8 mouse cellular contexts compared by ENCODE assay signal in the genomic region with DNA sequence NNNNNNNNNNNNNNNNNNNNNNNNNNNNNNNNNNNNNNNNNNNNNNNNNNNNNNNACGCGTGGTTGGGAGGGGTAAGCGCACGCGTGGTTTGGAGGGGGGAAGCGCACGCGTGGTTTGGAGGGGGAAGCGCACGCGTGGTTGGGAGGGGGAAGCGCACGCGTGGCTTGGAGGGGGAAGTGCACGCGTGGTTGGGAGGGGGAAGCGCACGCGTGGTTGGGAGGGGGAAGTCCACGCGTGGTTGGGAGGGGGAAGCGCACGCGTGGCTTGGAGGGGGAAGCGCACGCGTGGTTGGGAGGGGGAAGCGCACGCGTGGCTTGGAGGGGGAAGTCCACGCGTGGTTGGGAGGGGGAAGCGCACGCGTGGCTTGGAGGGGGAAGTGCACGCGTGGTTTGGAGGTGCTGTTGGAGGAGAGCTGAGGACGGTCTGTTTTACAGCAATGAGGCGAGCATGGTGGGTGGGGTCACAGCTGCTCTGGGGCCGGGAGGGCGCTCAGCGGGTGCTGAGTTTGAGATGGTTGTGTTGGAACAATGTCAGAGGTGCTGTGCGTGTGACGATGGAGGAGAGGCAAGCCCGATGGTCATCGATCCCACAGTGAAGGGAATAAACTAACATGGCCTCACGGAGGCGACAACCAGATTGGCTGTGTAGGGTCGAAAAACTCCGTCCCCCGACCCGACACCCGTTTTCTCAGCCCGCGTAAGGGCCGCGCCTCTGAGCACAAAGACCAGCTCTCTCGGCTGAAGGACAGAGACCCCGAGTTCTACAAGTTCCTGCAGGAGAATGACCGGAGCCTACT. TPM values are rescaled to one million over a fixed set of nuclear protein-coding genes. Genes with fewer than 3 reads are reported as not detected.
DNase-seq lines count a peak whose midpoint lies in the region; ATAC-seq and TF ChIP-seq lines count a peak whose summit lies in the region.

No protein-coding gene starts in this region.

- WGBS in heart, embryonic 14.5 days = 30% methylated on average over 55 of the region's 60 CpGs
- 26% methylated on average over 55 of the region's 60 CpGs for WGBS in forebrain, postnatal 0 days
- 27% methylated on average over 47 of the region's 60 CpGs for WGBS in liver, postnatal 0 days (ENCODE audit: insufficient replicate concordance)

- peaks cover 60% of the 10 kb centered on the region for H3K36me3 ChIP-seq in heart, embryonic 14.5 days (ENCODE audit: control insufficient read depth, insufficient read depth, low read length)
- H3K36me3 ChIP-seq in MEL (ENCODE audit: control insufficient read depth in 1 of 2, insufficient read depth in 2 of 2, low read length in 2 of 2) = peaks cover 8 to 22% of the 10 kb centered on the region in 2 experiments
- H3K36me3 ChIP-seq in forebrain, postnatal 0 days (ENCODE audit: insufficient read depth) = peaks cover 55% of the 10 kb centered on the region
- peaks cover 42% of the 10 kb centered on the region for H3K36me3 ChIP-seq in liver, postnatal 0 days (replicated peaks; ENCODE audit: insufficient read depth, low read length)

- H3K27me3 ChIP-seq in heart, embryonic 14.5 days (ENCODE audit: control insufficient read depth, insufficient read depth, low read length) = no peaks in the 10 kb centered on the region
- H3K27me3 ChIP-seq in MEL (ENCODE audit: control insufficient read depth in 1 of 2, insufficient read depth in 2 of 2, low read length in 2 of 2) = no peaks in the 10 kb centered on the region
- no peaks in the 10 kb centered on the region for H3K27me3 ChIP-seq in forebrain, postnatal 0 days (ENCODE audit: insufficient read depth, low read length)
- no peaks in the 10 kb centered on the region for H3K27me3 ChIP-seq in liver, postnatal 0 days (ENCODE audit: insufficient read depth, low read length)

- peak overlapping the region; percentile 80 for H3K9ac ChIP-seq in heart, embryonic 14.5 days (ENCODE audit: low read length)
- peak overlapping the region; percentile 96 for H3K9ac ChIP-seq in MEL (ENCODE audit: control insufficient read depth, low read depth, low read length, poor library complexity, severe bottlenecking)
- H3K9ac ChIP-seq in forebrain, postnatal 0 days = no peak overlapping the region
- peak overlapping the region; percentile 18; the same call in 1 of the 2 replicates for H3K9ac ChIP-seq in liver, postnatal 0 days (replicated peaks)

- no peak for ATAC-seq in heart, embryonic 14.5 days (ENCODE audit: insufficient number of reproducible peaks, insufficient read depth, low FRiP score, low read depth)
- ATAC-seq in forebrain, postnatal 0 days = no peak
- no peak for ATAC-seq in liver, postnatal 0 days
- no peak for ATAC-seq in granulocyte monocyte progenitor cell, adult 5-6 weeks (replicated peaks; ENCODE audit: poor library complexity, severe bottlenecking)

- H3K79me2 ChIP-seq in MEL (ENCODE audit: control insufficient read depth, insufficient read depth, low read length, poor library complexity) = peaks cover 51% of the 10 kb centered on the region

- no peak; a peak in 1 of 4 replicates for TF ChIP-seq POLR2A in MEL (IDR thresholded peaks at IDR 0.05; ENCODE audit: control insufficient read depth in 1 of 2, insufficient read depth in 1 of 2, low read depth in 1 of 2, low read length in 2 of 2, poor library complexity in 1 of 2)

- no peak overlapping the region for H3K27ac ChIP-seq in heart, embryonic 14.5 days (replicated peaks in 1 of 2; ENCODE audit: control insufficient read depth in 1 of 2, insufficient read depth in 1 of 2, low read depth in 2 of 2, low read length in 2 of 2)
- peak overlapping the region; percentile 54 for H3K27ac ChIP-seq in MEL (ENCODE audit: control insufficient read depth, low read depth, low read length)
- no peak overlapping the region for H3K27ac ChIP-seq in forebrain, postnatal 0 days (ENCODE audit: low read depth, low read length)
- H3K27ac ChIP-seq in liver, postnatal 0 days (ENCODE audit: low read depth) = no peak overlapping the region; the same call in 1 of the 2 replicates

- H3K4me2 ChIP-seq in heart, embryonic 14.5 days (ENCODE audit: low read length) = peak overlapping the region; percentile 90
- H3K4me2 ChIP-seq in forebrain, postnatal 0 days (ENCODE audit: low read depth) = peak overlapping the region; percentile 87
- H3K4me2 ChIP-seq in liver, postnatal 0 days (ENCODE audit: low read depth, low read length) = peak overlapping the region; percentile 99

- no peaks in the 10 kb centered on the region for H3K9me3 ChIP-seq in heart, embryonic 14.5 days (ENCODE audit: control insufficient read depth, low read length)
- no peaks in the 10 kb centered on the region for H3K9me3 ChIP-seq in MEL (replicated peaks; ENCODE audit: insufficient read depth, low read length)
- no peaks in the 10 kb centered on the region for H3K9me3 ChIP-seq in forebrain, postnatal 0 days (ENCODE audit: low read length)
- H3K9me3 ChIP-seq in liver, postnatal 0 days (ENCODE audit: low read length) = no peaks in the 10 kb centered on the region

- TF ChIP-seq CTCF in MEL (IDR thresholded peaks at IDR 0.05 in 2 of 3, conservative IDR thresholded peaks at IDR 0.05 in 1 of 3; ENCODE audit: control insufficient read depth in 1 of 3, insufficient read depth in 1 of 3, low read depth in 2 of 3, low read length in 3 of 3, poor library complexity in 1 of 3, severe bottlenecking in 1 of 3) = no peak
- TF ChIP-seq CTCF in forebrain, postnatal 0 days (IDR thresholded peaks at IDR 0.05; ENCODE audit: low read depth) = no peak
- TF ChIP-seq CTCF in liver, postnatal 0 days (IDR thresholded peaks at IDR 0.05; ENCODE audit: low read depth) = no peak

- TF ChIP-seq RAD21 in MEL (IDR thresholded peaks at IDR 0.05; ENCODE audit: low read depth, low read length) = no peak

- no peak for DNase-seq in heart, adult 11 months
- peak; percentile 62 for DNase-seq in MEL (ENCODE audit: low read depth, low spot score)
- no peak for DNase-seq in forebrain, postnatal 0 days
- peak; percentile 60 for DNase-seq in liver, postnatal 0 days
- DNase-seq in testis, postnatal 14 days (ENCODE audit: low spot score) = no peak
- DNase-seq in lung, adult 18-20 months = no peak

- peak overlapping the region; percentile 82 to 99 for H3K4me3 ChIP-seq in heart, embryonic 14.5 days (ENCODE audit: control insufficient read depth in 1 of 2, insufficient read depth in 1 of 2, low read depth in 1 of 2, low read length in 2 of 2)
- H3K4me3 ChIP-seq in MEL (ENCODE audit: control insufficient read depth in 1 of 2, insufficient read depth in 1 of 2, low read depth in 2 of 2, low read length in 2 of 2) = peak overlapping the region; percentile 91 to 96
- peak overlapping the region; percentile 89 for H3K4me3 ChIP-seq in forebrain, postnatal 0 days (ENCODE audit: low read depth, low read length)
- peak overlapping the region; percentile 92 for H3K4me3 ChIP-seq in liver, postnatal 0 days (ENCODE audit: low read depth, low read length)

- H3K4me1 ChIP-seq in heart, embryonic 14.5 days (ENCODE audit: control insufficient read depth in 2 of 2, insufficient read depth in 2 of 2, low read length in 2 of 2) = peaks cover 5 to 9% of the 10 kb centered on the region in 2 experiments; a peak in 3 of 4 replicates
- peaks cover 2 to 6% of the 10 kb centered on the region in 2 experiments; a peak in 2 of 4 replicates for H3K4me1 ChIP-seq in MEL (ENCODE audit: control insufficient read depth in 1 of 2, insufficient read depth in 2 of 2, low read length in 2 of 2)
- peaks cover 8% of the 10 kb centered on the region; the same call in 1 of the 2 replicates for H3K4me1 ChIP-seq in forebrain, postnatal 0 days (ENCODE audit: insufficient read depth)
- peaks cover 12% of the 10 kb centered on the region for H3K4me1 ChIP-seq in liver, postnatal 0 days (ENCODE audit: insufficient read depth)

- TF ChIP-seq EP300 in MEL (IDR thresholded peaks at IDR 0.05; ENCODE audit: low read depth in 1 of 2, low read length in 2 of 2) = no peak
- TF ChIP-seq EP300 in liver, postnatal 0 days (IDR thresholded peaks at IDR 0.05; ENCODE audit: low read depth) = no peak

RNA-seq across cellular contexts. Expression of a gene that starts 1.0 kb away (rescaled TPM):
- polyA plus RNA-seq in heart, embryonic 14.5 days (2014; fragmentation: Nextera tagmentation; extraction: Ambion mirVana) = 37.0 and 38.2 TPM in 2 replicates
- 164 and 172 TPM in 2 replicates for total RNA-seq in MEL (2012; rRNA removed)
- 100 to 1,000 TPM; 122 to 234 TPM for polyA plus RNA-seq in MEL (2012; ENCODE audit: insufficient read depth in 1 of 2, insufficient read length in 2 of 2, low read depth in 1 of 2, low replicate concordance in 2 of 2, missing spikeins in 1 of 2)
- 80.7 and 83.9 TPM in 2 replicates for total RNA-seq in forebrain, postnatal 0 days (2014; rRNA removed)
- polyA plus RNA-seq in forebrain, postnatal 0 days (2015; fragmentation: Nextera tagmentation; extraction: Ambion mirVana) = 50.9 and 52.9 TPM in 2 replicates
- 20.5 and 22.3 TPM in 2 replicates for polyA plus RNA-seq in liver, postnatal 0 days (2015; fragmentation: Nextera tagmentation; extraction: Ambion mirVana)
- 97.3 and 108 TPM in 2 replicates for total RNA-seq in granulocyte monocyte progenitor cell, adult 5-6 weeks (2014; fragmentation: Nextera tagmentation)
- total RNA-seq in granulocyte monocyte progenitor cell, adult 5-6 weeks (2017) = 116 and 135 TPM in 2 replicates

RNA-seq across cellular contexts. Expression of a gene that starts 2.2 kb away (rescaled TPM):
- 13.5 and 15.3 TPM in 2 replicates for polyA plus RNA-seq in heart, embryonic 14.5 days (2014; fragmentation: Nextera tagmentation; extraction: Ambion mirVana)
- 9.4 and 11.8 TPM in 2 replicates for total RNA-seq in MEL (2012; rRNA removed)
- polyA plus RNA-seq in MEL (2012; ENCODE audit: insufficient read depth in 1 of 2, insufficient read length in 2 of 2, low read depth in 1 of 2, low replicate concordance in 2 of 2, missing spikeins in 1 of 2) = 10 to 100 TPM in 1 of 2 experiments, not detected in 1; 20.0 TPM
- total RNA-seq in forebrain, postnatal 0 days (2014; rRNA removed) = 37.2 and 43.7 TPM in 2 replicates
- 11.8 and 14.3 TPM in 2 replicates for polyA plus RNA-seq in forebrain, postnatal 0 days (2015; fragmentation: Nextera tagmentation; extraction: Ambion mirVana)
- 2.0 and 2.3 TPM in 2 replicates for polyA plus RNA-seq in liver, postnatal 0 days (2015; fragmentation: Nextera tagmentation; extraction: Ambion mirVana)
- total RNA-seq in granulocyte monocyte progenitor cell, adult 5-6 weeks (2014; fragmentation: Nextera tagmentation) = 24.3 and 36.5 TPM in 2 replicates
- 12.2 and 13.4 TPM in 2 replicates for total RNA-seq in granulocyte monocyte progenitor cell, adult 5-6 weeks (2017)

RNA-seq across cellular contexts. Expression of a gene that starts 18.6 kb away (rescaled TPM):
- 0.40 and 0.41 TPM in 2 replicates for polyA plus RNA-seq in heart, embryonic 14.5 days (2014; fragmentation: Nextera tagmentation; extraction: Ambion mirVana)
- 1.7 and 2.0 TPM in 2 replicates for total RNA-seq in MEL (2012; rRNA removed)
- 1 to 10 TPM in 1 of 2 experiments, not detected in 1; 4.1 TPM for polyA plus RNA-seq in MEL (2012; ENCODE audit: insufficient read depth in 1 of 2, insufficient read length in 2 of 2, low read depth in 1 of 2, low replicate concordance in 2 of 2, missing spikeins in 1 of 2)
- 3.5 and 7.7 TPM in 2 replicates for total RNA-seq in forebrain, postnatal 0 days (2014; rRNA removed)
- polyA plus RNA-seq in forebrain, postnatal 0 days (2015; fragmentation: Nextera tagmentation; extraction: Ambion mirVana) = 1.2 and 1.9 TPM in 2 replicates
- 9.7 and 10.3 TPM in 2 replicates for polyA plus RNA-seq in liver, postnatal 0 days (2015; fragmentation: Nextera tagmentation; extraction: Ambion mirVana)
- total RNA-seq in granulocyte monocyte progenitor cell, adult 5-6 weeks (2014; fragmentation: Nextera tagmentation) = not detected in 2 replicates
- 0.15 and 0.60 TPM in 2 replicates for total RNA-seq in granulocyte monocyte progenitor cell, adult 5-6 weeks (2017)

RNA-seq across cellular contexts. Expression of a gene that starts 21.2 kb away (rescaled TPM):
- 6.1 and 6.5 TPM in 2 replicates for polyA plus RNA-seq in heart, embryonic 14.5 days (2014; fragmentation: Nextera tagmentation; extraction: Ambion mirVana)
- total RNA-seq in MEL (2012; rRNA removed) = 0.10 and 0.19 TPM in 2 replicates
- polyA plus RNA-seq in MEL (2012; ENCODE audit: insufficient read depth in 1 of 2, insufficient read length in 2 of 2, low read depth in 1 of 2, low replicate concordance in 2 of 2, missing spikeins in 1 of 2) = 1 to 10 TPM in 1 of 2 experiments, not detected in 1; 1.8 TPM
- 1.1 and 1.3 TPM in 2 replicates for total RNA-seq in forebrain, postnatal 0 days (2014; rRNA removed)
- polyA plus RNA-seq in forebrain, postnatal 0 days (2015; fragmentation: Nextera tagmentation; extraction: Ambion mirVana) = 0.69 and 0.86 TPM in 2 replicates
- polyA plus RNA-seq in liver, postnatal 0 days (2015; fragmentation: Nextera tagmentation; extraction: Ambion mirVana) = 0.08 and 0.19 TPM in 2 replicates
- not detected in 2 replicates for total RNA-seq in granulocyte monocyte progenitor cell, adult 5-6 weeks (2014; fragmentation: Nextera tagmentation)
- total RNA-seq in granulocyte monocyte progenitor cell, adult 5-6 weeks (2017) = 0.05 TPM in 1 of 2 replicates, not detected in the other

RNA-seq across cellular contexts. Expression of a gene that starts 33.7 kb away (rescaled TPM):
- 0.84 and 1.4 TPM in 2 replicates for polyA plus RNA-seq in heart, embryonic 14.5 days (2014; fragmentation: Nextera tagmentation; extraction: Ambion mirVana)
- 1.9 and 3.2 TPM in 2 replicates for total RNA-seq in MEL (2012; rRNA removed)
- 1 to 10 TPM in 1 of 2 experiments, not detected in 1; 3.8 TPM for polyA plus RNA-seq in MEL (2012; ENCODE audit: insufficient read depth in 1 of 2, insufficient read length in 2 of 2, low read depth in 1 of 2, low replicate concordance in 2 of 2, missing spikeins in 1 of 2)
- total RNA-seq in forebrain, postnatal 0 days (2014; rRNA removed) = 3.5 and 5.7 TPM in 2 replicates
- polyA plus RNA-seq in forebrain, postnatal 0 days (2015; fragmentation: Nextera tagmentation; extraction: Ambion mirVana) = 1.8 and 3.4 TPM in 2 replicates
- polyA plus RNA-seq in liver, postnatal 0 days (2015; fragmentation: Nextera tagmentation; extraction: Ambion mirVana) = 1.7 and 1.9 TPM in 2 replicates
- 1.5 and 2.1 TPM in 2 replicates for total RNA-seq in granulocyte monocyte progenitor cell, adult 5-6 weeks (2014; fragmentation: Nextera tagmentation)
- 0.26 and 0.43 TPM in 2 replicates for total RNA-seq in granulocyte monocyte progenitor cell, adult 5-6 weeks (2017)

Comparison
In these comparisons a context has a peak if more than half of its experiments do, and no peak if none do; other contexts are left out.
1. DNase-seq: peak in MEL (single experiment) and liver, postnatal 0 days (single experiment); none in heart, adult 11 months (single experiment), forebrain, postnatal 0 days (single experiment), testis, postnatal 14 days (single experiment) and lung, adult 18-20 months (0 of 2).
2. Peak in every context shown above with its lines, with median percentiles within 50 percentile points of each other: H3K4me2 ChIP-seq and H3K4me3 ChIP-seq.